Mouse (Mus musculus) yolk sac, embryonic 10.5 days (tissue): ENCODE data around the gene Tmem189.
A peak's percentile ranks its signal among the peaks of the same experiment; 100 is the strongest.

Source experiments
- DNase-seq: peaks from one replicate; pipeline ENCODE4 v3.0.0-alpha.2; 2017; ENCODE audit warnings: low spot score

The Tmem189 gene

GRCm38 (mm10) chr2:167689501-167690218 lies at the start of gene Tmem189:
Gene Tmem189 (minus strand): TSS chr2:167689822.
- DNase-seq = peak; percentile 70

DNA sequence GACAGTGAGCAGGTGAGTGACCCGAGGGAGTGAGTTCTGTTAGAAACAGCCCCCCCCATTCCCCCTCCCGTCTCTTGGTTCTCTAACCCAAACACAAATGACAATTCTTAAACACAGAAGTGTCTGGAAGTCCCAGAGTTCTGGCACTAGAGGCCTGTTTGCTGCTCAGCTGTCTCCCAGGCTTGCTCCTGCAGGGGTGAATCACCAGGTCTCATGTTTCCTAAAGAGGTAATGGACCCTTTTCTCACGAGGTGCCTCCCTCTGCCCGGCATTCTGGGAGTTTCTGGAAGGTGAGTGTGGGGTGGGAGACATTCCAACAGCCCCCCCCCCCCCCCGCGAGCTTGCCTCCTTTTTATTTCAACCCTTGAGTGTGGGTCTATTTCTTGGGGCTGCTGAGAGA lies 49.4 kb upstream of the Tmem189 start:
- DNase-seq = no peak

GRCm38 (mm10) chr2:167734861-167735260 lies 45.2 kb upstream of the Tmem189 start:
- no peak for DNase-seq

DNA sequence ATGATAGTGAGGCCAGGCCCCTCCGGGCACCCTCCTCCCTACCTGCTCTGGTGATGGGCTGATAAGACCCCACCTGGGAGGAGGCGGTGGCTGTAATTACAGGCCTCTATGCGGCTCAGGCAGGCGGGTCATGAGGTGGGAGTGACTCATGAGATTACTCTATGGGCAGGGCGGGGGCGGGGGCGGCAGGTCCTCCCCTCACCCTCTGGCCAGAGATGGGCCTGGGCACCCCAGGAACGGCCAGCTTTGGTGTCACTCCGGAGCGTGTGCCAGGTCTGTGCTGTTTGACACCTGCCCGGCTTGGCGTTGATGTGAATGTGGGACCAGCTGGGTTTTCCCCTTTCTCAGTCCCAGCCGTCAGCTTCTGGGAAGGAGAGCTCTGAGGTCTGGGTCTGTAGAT lies 41.5 kb upstream of the Tmem189 start:
- no peak for DNase-seq

DNA sequence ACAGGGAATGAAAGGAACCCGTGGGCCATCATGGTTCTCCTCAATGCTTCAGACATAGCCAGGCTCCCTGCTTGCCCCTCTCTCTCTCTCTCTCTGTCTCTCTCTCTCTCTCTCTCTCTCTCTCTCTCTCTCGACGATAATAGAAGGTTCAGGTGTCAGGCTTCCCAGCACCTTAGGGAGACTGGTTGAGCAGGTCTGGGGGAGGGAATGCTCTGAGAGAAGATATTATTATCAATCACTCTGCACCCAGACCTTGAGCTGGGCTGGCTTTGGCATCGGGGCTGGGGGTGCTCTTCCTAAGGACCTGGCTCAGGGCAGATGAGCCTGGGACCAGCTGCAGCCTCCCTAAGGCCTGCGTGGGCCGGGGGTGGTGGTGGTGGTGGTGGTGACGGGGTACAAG lies 40.4 kb upstream of the Tmem189 start:
- DNase-seq = no peak

DNA sequence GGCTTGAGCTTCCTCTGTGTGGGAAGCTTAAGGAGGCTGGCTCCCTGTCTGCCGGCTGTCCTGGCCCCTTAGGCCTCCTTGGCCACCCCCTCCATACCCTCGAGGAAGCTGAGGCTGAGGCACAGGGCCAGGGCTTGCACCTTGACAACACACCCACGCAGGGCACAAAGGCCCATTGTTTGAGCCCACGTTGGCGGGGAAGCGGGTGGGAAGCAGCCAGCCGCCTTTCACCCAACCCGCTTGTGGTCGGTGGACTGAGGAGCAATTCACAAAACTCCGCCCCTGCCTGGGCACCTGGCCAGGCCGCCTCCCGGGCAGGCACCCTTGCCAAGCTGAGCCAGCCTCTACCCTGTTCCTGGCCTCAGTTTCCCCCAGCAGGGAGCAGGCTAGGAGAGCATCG lies 37.5 kb upstream of the Tmem189 start:
- DNase-seq = no peak

DNA sequence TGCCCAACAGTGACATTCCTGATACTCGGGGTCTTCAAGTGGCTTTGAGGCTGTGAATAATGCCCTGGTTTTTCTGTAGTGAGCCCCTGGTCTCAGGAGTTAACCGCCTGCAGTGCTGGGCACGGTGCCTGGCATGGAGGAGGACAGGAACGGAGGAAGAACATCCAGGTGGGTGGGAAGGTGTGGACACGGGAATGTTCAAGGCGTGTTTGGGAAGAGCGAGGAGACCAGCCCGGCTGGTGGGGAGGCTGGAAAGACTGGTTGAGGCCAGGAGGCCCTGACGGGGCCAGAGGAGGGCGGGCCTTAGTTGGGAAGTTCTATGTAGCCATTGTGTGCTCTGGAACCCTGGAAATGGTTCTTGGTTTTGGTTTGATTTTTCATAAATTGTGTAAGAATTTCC lies 36.3 kb upstream of the Tmem189 start:
- no peak for DNase-seq

GRCm38 (mm10) chr2:167723589-167724206 lies 34.1 kb upstream of the Tmem189 start:
- DNase-seq = no peak

DNA sequence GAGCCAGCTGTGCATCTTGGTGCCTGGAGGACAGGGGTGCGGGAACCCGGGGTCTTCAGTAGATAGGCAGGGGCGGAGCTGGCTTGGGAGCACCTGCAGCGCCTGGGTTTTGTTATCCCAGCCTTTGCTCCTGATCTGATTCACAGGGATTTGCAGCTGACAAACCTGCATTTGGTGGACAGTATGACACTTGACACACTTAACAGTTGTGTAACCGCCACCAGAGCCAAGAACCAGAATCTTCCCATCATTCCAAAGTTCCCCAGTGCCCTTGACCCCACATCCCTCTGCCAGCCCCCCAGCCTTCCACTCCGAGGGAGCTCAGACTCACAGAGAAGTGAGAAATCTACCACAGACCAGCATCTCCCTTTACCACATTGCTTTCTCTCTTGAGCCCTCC lies 32.9 kb upstream of the Tmem189 start:
- no peak for DNase-seq

DNA sequence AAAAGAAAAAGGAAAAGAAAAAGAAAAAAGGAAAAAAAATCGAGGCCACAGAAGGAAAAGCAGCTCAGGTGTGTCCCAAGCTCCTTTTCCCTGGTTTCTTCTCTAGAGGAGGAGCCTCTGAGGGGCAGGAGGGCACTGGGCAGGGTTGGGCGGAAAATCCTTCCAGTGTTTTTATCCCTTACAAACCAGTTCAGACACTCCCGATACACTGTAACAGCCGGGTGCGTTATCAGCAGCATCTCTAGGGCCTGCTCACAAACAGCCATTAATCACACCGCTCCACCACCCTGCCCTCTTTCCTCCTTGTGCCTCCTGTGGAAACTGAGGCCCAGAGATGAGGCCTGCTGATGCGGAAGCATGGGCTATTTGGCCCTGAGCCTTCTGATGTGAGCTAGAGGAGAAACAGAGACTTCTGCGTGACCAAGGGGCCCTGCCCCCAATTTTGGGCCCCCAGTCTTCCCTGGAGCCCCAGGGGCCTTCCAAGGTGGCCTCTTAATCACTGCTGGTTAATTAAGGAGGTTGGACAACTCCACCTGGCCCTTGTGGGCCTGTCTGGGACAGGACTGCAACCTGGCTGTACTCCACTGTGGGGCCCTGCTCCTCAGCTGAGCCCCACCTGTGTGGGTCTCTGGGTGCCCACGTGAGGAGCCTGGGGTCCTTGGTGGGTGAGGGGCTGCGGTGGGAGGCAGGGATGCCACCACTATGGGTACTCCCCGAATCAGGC lies 31.7 kb upstream of the Tmem189 start:
- no peak for DNase-seq

DNA sequence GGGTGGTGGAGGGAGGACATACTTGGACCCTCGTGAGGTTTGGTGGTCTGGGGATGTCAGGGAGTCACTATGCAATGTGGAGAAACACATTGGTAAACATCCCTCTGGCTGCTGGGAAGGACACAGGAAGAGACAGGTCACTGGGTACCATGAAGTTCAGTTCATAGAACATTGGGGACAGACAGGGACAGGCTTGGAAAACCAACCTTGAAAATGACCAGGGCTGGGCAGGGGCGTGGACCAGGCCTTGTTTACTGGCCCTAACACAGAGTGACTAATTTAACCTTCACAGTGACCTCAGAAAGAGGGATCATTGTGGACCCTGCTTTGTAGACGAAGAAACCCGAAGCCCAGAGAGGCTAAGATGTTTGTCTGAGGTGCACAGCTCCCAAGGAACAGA lies 29.9 kb upstream of the Tmem189 start:
- DNase-seq = no peak

GRCm38 (mm10) chr2:167717208-167717607 lies 27.6 kb upstream of the Tmem189 start:
- no peak for DNase-seq

- DNase-seq = no peak
These were observed 25.4 kb upstream of the Tmem189 start for GRCm38 (mm10) chr2:167715008-167715407.

DNA sequence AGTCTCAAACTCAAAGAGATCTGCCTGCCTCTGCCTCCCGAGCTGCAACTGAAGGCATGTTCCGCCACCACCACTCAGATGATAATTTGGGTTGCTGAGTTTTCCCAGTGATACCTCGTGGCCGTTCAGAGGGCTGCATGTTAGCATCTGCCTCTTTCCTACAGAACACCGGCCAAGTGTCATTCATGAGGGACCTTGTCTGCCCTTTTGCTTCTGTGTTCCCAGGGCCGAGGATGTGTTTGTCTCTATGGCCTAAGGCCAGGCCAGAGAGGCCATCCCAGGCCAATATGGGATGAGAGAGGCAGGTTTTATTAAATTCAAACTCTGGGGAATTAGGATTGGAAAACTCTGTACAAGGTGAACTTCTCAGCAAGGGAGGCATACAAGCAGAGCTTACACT lies 24.7 kb upstream of the Tmem189 start:
- DNase-seq = no peak

DNA sequence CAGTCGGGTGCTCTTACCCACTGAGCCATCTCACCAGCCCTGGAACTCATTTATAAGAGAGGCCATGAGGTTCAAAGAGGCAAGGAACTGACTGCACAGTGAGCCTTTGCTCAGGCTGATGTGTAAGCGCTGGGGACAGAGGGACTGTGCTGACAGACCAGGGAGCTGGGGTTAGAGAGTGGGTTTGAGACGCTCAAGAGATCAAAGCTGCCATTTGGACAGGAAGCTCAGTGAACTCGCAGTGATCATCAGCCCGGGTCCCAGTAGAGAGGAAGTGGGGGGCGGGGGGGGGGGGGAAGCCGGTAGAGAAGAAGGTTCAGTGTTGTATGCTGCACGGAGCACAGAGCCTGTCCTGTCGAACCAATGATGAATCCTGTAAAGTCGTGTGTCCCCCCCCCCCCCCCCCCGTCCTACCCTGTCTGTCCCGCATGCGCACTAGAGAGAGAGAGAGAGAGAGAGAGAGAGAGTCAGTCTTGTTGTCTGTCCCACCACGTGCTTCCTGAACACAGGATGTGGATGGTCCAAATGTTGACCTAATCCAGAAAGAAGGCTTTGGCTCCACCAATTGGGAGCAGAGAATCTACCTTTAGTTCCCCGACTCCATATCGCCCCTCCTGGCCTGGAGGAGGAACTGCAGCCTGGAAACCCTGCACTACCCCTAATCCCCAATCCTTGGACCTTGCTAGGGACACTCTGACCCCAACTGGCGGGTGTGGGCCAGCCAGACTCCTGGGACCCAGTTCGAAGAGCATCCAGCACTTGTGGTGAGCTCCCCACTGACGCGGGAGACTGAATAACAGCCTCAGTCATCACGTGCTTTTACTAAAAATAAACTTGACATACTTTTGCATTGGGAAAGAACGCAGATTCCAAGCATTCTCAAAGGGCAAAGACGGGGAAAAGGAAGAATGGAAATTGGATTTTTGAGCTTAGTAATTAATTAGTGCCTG lies 23.5 kb upstream of the Tmem189 start:
- no peak for DNase-seq

GRCm38 (mm10) chr2:167710574-167710973 lies 21.0 kb upstream of the Tmem189 start:
- no peak for DNase-seq

DNA sequence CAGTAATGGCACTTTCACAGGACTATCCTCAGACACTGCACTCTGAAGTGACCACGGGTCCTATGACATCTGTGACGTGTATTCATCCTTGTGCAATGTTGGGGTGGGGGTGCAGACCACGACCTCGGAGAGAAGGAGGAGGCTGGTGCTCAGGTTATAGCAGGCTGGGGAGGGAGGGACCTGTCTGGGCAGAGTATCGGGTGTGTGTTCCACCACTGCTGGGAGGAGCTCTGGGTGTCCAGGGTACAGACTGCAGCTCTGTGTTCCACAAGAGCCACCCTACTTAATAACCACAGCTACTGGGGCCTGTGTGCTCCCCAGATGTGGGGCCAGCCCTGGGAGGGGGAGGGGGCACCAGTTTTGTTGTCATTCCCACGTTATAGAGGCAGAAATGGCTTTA lies 20.3 kb upstream of the Tmem189 start:
- no peak for DNase-seq

- no peak for DNase-seq
These were observed 18.8 kb upstream of the Tmem189 start for GRCm38 (mm10) chr2:167708373-167708772.

GRCm38 (mm10) chr2:167706183-167706939 lies 16.7 kb upstream of the Tmem189 start:
- DNase-seq = no peak

DNA sequence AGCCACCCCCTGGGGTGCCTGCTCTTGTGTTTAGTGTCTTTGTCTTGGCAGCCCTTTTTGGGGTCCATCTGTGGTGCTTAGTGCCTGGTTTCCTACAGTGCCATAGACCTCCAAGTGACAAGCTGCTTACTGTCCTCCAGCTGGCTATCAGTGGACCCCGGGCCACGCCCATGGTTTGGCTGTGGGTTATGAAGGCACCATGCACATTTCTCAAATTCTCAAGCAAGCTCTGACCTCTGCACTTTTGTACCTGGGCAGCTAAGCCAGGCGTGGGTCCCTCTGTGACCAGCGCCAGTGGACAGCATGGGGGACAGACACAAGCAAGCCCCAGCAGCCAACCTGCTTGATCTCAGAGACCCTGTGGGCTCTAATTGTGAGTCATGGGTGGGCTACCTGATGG lies 14.8 kb upstream of the Tmem189 start:
- DNase-seq = no peak

DNA sequence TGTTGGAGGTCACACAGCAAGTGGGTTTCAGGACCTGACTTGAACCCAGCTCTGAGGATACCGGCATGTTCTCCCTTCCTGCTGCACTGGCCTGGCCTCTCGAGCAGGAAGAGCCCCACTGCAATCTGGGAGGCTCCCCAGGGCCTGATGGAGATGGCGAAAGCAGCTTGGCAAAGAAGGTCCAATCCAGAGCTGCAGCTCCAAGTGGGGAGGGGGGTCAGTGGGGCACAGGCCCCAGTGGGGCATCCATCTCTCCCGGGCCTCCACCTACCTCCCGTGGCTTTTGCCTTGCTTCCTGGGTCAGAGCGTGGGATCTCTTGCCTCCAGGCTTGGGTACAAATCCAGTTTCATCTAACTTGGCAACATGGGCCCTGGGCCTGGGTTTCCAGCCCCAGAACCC lies 12.5 kb upstream of the Tmem189 start:
- DNase-seq = no peak
